Mouse (Mus musculus): ENCODE measurements around the gene Abcb9.
"Not testable (repeated sequence)": the region's sequence is repeated elsewhere in the genome, so short reads cannot be mapped to it uniquely, and the experiment has no call there.

Gene Abcb9

DNA sequence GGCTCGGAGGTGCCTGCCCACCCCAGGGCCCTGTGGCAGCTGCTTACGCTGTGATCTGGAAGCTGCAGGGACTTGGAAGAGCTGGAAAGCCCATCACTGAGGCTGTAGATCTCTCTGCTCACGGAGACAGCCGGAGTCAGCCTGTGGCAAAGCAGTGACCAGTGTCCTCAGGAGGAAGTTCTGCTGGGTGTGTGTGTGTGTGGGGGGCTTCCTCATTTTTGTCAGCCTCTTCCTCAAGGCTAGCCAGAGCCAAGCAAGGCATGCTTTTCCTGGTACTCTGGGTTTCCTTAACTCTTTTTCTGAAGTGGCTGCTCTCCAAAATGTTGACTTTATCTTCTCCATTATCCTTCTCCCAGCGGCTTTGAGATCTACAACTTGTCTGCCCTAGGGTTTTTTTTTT, 35.9 kb downstream of the Abcb9 start:
- no peak for DNase-seq (ENCODE audit: low spot score)

DNA sequence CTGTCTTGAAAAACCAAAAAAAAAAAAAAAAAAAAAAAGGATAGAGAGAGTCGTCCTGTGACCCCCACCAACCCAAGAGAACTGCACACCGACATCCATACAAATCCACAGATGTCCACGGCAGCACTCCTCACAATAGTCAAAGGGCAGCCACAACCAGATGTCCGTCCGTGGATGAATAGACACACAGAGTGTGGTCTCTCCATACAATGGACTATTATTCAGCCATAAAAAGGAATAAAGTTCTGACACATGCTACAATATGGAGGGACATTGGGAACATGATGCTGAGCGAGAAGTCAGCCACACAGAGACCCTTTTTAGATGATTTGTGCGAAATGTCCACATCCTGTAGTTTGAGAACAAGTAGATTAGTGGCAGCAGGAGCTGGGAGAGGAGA, 36.8 kb downstream of the Abcb9 start:
- DNase-seq (ENCODE audit: low spot score): no peak

DNA sequence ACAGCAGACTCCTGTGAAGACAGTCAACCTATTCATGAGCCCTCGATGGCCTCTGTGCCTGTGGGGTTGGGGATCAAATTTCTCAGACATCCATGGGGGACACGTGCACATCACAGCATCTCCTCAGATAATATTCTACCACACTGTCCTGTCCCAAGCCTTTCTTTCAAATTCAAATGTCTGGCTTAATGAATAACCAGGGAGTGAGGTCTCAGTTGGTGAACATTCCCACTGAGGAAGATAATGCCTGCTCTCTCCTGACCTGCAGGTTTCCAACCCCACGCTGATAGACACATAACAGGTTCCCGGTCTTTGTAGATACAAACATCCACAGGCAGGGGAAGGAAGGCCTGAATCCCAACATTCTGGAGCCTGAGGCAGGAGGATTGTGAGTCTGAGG, 38.6 kb downstream of the Abcb9 start:
- DNase-seq (ENCODE audit: low spot score): no peak

DNA sequence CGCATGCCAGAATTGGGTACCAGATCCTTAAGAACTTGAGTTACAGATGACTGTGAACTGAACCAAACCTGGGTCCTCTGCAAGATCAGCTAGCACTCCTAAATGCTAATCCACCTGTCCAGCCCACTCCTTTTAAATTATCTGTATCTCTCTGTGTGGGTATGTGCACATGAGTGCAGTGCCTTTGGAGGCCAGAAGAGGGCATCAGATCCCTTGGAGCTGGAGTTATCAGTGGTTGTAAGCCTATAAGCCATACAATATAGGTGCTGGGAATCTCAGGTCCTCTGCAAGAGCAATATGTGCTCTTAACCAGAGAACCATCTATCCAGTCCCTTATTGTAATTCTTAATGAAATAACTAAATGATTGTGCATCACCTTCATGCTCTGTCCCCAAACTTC, 39.4 kb downstream of the Abcb9 start:
- DNase-seq (ENCODE audit: low spot score): peak; percentile 31

DNA sequence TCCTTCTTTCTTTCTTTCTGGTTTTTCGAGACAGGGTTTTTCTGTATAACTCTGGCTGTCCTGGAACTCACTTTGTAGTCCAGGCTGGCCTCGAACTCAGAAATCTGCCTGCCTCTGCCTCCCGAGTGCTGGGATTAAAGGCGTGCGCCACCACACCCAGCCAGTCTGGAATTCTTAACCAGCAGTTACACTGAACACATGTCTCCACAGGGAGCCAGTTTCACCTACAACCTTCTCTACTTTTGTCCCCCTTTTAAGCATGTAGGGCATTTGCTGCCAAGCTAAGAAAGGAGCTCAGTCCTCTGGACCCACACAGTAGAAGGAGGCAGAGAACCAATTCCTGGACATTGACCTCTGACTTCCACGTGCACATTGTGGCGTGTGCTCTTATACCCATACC, 43.0 kb downstream of the Abcb9 start:
- DNase-seq (ENCODE audit: low spot score): not testable (repeated sequence)

DNA sequence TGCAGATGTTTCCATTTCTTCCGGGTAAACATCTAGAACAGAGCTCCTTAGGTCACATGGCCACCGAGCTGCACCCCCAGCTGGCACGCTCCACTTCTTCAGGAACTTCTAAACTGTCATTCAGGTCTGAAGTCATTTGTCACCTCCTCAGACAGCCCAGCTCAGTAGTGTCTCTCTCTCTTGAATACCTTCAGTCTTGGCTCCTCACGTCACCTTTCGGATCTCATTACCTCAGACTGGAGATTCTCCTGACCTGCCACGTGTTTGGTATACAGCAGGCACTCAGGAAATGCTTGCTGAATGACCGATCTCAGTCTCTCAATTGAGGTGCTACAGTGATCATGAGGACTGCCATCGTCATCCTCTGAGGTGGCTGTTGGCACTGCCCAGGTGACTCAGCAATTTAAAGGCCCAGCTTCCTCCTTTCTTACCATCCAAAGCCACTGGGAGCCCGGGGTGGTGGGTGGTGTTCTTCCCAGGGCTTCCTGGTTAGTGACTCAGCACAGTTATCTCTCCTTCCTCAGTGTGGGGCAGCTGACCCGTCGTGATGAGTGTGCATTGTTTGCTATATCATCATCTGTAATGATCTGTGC, 43.6 kb downstream of the Abcb9 start:
- peak; percentile 54 for DNase-seq (ENCODE audit: low spot score)

DNA sequence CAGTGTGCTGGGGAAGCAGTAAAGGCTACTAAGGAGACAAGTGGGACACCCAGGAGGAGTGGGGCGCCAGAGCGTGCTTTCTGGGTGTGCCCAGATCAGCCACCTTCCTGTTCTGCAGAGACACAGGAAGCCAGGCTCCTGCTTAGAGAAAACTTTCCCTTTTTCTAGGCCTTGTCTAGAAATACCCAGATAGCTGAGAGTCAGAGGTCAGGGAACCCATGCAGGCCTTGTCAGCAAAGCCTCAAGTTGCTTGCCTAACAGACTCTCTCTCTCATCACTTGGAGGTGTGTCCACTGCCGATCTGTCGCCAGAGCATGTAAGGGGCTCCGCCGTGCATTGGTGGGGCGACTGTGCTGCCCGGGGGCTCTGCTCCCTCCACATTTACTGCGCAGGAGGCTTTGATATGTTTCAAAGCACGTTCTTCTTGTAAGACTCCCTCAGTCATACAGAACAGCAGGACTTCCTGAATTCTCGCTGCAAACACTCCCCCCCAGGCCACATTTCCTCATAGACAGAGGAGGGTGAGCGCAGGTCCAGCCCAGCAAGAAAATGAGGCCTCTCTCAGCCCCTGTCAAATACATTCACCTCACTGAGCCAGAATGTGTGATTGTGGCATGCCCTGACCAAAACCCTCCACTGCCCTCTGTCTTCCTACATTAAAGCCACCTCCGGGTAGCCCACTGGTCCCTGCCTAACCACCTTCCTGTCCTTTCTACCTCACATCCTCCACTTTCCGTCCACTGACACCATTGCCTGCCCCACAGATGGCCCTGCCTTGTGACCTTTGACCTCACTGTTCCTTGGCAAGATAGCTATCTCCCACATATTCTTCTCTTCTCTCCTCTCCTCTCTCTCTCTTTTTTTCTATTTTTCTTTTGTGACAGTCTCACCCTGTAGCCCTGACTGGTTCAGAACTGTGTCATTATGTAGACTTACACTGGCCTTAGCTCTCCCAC, 45.2 kb downstream of the Abcb9 start:
- peak; percentile 62 for DNase-seq (ENCODE audit: low spot score)

DNA sequence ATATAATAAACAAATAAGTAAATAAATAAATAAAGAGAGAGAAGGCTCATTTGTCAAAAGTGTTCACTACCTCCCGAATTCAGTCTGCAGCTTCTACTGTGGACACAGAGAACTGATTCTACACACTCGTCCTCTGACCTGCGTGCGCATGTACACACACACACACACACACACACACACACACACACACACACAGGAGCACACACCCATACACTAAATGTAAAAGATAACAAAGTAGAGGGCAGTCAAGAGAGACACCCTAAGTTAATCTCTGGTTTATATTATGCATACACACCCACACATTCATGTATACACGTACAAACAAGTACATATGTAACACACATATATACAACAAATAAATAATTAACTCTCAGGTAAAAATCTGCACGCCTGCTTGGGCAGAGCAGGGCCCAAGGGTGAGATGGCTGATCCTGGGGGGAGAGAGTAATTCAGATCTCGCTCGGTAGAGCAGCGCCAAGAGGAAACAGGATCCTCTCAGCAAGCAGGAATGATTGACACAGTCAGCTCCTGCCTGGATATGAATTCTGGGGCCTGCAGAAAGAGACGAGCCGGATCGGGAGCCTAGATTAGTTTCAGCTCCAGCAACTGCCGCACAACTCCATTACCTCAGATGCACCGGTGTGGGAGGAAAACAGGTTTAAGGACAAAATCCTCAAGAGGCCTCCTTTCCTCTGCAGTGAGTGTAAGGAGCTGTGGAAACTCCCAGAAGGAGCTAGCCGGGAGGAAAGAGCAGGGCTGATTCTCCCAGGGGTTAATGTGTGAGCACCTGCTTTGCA, 46.2 kb downstream of the Abcb9 start:
- no peak for DNase-seq (ENCODE audit: low spot score)

DNA sequence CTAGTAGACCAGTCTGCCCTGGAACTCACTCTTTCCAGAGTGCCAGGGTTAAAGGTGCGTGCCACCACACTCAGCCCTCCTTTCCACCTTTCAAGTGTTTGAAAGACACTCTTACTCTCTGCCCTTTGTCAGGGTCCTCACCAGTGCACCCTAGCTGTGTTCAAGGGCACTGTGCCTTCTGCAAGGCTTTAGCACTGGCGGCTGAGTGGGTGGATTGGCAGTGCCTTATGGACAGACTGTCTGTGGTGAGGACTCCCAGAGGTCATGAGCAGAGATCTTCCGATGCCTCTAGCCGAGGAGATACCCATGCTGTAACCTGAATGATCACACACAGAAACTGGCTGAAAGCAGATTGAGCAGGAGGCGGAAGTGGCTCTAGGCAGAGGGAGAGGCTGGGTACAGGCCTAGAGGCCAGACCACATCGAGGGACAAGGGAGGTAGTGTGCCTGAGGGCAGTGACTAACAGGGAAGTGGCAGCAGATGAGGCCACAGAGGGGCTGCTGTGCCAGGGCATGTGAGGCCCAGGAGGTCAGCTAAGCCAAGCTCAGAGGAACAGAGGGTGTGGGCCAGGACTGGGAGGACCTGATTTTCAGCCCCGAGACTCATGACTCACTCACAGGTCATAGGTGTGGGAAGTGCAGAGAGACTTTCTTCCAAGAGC, 48.7 kb downstream of the Abcb9 start:
- DNase-seq (ENCODE audit: low spot score): no peak

DNA sequence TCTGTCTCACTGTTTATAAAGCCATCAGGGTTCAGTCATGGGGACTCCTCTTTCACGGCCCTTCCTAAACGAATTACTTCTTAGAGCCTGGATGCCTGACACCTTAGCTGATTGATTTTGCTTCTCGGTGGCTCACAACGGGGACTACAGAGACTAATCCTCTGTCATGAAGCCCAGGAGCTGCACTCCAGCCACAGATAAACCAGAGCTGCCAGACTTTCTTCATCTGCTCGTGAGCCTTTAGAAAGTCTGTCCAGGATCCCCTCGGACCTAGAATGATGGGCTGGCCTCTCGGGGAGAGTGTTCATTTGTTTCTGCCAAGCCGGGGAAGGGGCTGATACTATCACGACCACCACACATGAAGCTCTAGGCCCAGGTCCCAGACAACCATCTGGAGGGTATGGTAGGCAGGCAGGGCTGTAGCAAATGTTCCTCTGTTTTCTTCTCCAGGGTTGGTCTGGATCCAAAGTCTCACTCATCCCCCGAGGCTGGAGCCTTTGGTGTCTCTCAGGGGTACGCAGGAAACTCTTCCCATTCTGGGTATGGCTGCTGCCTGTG, 50.1 kb downstream of the Abcb9 start:
- no peak for DNase-seq (ENCODE audit: low spot score)

DNA sequence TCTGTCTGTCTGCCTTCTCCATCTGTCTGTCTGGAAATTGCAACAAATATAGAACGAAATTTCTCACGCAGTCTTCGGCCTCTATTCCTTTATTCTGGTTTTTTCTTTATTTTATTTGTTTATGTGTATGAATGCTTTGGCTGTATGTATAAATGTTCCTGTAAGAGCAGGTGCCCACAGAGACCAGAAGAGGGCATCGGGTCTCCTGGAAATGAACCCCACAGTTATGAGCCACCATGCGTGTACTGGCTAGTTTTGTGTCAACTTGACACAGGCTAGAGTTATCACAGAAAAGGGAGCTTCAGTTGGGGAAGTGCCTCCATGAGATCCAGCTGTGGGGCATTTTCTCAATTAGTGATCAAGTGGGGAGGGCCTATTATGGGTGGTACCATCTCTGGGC, 51.6 kb downstream of the Abcb9 start:
- DNase-seq (ENCODE audit: low spot score): no peak

DNA sequence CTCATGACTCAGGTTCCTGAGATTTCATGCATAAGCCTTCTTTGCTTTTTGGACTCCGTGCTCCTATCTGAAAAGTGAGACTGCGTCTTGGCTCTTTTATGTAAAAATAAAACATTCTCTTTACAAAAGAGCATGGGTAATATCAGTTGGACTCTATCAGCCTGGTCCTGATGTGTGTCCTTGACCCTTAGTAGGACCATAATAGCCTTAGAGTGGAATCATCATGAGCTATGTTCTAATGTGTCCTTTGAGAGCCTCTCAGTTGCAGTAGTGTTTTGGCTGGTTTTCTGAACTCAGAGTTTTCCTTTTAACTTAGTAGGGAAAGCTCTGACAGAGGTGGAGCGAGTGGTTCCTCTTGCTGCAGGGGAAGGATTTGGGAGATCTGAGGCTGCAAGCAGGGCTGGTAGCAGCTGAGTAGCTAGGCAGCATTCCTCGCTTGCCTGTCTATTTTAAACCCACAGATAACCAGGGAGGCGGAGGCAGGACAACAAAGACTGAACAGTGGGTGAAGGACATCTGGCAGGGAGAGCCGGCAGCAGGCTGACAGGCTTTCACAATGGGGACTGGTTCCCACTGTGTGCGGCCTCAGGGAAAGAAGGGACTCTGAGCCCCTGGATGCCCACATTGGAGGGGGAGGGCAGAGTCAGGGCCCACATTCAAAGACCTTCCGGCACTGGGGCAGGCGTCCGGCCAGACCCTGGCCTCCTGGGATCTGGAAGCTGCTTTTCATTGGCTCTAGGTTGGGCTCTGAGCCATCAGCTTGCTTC, 52.2 kb downstream of the Abcb9 start:
- no peak for DNase-seq (ENCODE audit: low spot score)

DNA sequence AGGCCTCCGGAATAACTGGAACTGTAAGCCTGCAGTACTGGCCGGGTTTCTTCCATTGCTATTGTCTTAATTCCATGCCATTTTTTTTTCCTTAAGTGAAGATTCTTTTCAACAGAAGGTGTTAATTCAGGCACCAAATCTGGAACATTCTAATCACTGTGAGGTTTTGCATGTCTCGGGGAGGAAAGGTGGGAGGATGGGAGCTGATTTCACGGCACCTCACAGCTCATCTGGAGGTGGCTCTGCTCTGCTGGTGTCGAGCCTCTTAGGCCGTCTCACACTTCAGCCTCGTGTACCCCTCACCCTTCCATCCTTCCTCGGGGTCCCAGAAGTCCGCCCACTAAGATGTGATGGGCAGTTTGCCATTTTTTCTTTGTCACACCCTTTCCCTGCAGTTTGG, 54.5 kb downstream of the Abcb9 start:
- no peak for DNase-seq (ENCODE audit: low spot score)

DNA sequence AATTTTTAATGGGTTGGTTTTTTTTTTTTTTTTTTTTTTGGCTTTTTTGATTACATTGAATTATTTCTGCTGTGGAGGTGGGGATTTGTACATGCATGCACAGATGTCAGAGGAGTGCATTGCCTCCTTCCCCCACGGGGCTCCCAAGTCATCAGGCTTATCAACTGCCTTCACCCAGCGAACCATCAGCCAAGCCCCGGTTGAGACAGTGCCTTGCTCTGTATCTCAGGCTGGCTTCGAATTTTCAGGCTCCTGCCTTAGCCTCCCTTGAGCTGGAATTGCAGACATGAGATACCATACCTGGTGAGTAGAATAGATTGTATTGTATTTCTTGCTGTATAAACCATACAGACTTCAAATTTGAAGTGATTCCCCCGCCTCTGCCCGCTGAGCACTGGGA, 56.0 kb downstream of the Abcb9 start:
- no peak for DNase-seq (ENCODE audit: low spot score)

DNA sequence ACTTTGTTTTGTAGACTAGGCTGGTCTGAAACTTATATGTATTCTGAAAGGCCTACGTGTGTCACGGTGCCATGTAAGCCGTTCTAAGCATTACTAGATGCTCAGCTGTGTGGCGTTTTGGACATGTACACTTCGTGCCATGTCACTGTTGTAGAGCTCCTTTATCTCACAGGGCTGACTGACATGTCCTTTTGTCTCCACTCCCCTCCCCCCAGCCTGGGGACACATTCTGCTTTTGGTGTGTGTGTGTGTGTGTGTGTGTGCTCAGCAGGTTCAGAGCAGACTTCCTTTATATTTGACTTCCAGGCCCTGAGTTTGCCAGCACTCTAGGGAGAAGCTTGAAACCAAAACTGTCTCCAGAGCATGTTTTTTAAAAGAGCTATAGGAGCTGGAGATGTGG, 58.8 kb downstream of the Abcb9 start:
- DNase-seq (ENCODE audit: low spot score): peak; percentile 83

DNA sequence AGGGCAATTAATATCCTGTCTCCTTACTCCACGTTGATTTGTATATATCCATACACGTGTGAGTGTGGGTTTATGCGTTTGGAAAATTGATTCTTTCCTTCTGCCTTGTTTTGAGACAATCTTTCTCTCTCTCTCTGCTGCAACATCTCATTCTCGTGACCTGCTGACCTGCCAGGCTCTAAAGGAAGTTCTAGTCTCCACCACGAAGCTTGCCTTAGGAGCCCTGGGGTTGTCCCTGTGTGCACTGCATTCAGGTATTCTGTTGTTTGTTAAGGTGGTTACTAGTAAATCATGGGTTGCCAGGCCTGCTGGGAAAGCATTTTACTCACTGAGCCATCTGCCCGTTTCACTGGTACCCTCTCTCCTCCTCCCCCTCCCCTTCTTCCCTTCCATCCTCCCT, 59.3 kb downstream of the Abcb9 start:
- DNase-seq (ENCODE audit: low spot score): peak; percentile 80

DNA sequence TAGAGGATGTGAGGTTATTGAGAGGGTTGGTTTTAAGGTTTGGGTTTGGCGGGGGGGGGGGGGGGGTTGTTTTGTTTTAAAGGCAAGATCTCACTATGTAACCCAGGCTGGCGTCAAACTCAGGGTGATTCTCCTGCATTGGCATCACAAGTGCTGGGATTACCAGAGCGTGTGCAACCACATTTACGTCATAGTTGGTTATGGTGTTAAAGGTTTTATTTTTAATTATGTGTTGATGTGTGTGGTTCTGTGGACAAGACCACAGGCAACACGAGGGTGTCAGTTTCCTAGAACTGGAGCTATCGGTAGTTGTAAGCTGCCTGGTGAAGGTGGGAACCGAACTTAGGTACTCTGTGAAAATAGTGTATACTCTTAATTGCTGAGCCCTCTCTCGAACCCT, 59.8 kb downstream of the Abcb9 start:
- DNase-seq (ENCODE audit: low spot score): peak; percentile 94

DNA sequence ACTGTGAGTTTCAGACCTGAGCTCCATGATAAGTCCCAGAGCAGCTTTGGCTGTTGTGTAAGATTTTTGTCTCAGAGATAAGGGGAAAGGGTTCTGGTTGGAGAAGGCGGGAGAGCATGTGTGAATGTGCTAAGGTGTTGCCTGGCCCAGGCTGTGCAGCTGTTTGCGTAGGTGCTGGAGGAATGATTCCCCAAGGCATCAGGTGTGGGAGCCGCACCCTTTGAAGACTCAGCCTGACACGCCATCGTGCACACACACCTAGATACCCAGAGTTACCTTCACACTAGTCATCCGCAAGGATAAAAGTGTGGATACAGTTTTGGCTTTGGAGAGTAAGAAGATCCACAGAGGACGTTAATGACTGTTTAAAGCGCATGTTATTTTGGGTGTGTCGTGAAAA, 60.2 kb downstream of the Abcb9 start:
- peak; percentile 77 for DNase-seq (ENCODE audit: low spot score)

DNA sequence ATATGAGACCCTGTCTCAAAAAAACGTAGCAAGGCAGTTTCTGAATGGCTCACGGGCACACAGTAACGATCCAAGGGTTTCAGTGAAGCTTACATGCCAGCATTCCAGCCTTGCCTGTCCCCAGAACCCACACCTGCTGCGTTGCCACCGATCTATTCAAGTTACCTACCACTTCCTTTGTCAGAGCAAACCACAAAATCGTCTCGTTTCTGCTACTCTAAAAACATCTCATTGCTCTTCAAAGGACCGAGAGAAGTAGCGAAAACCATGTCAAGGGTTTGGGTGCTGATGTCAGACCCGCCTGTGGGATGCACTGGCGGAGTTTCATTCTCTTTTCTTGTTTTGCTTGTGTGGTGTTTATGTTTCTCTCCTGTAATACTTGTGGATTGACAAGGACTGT, 61.1 kb downstream of the Abcb9 start:
- peak; percentile 93 for DNase-seq (ENCODE audit: low spot score)

DNA sequence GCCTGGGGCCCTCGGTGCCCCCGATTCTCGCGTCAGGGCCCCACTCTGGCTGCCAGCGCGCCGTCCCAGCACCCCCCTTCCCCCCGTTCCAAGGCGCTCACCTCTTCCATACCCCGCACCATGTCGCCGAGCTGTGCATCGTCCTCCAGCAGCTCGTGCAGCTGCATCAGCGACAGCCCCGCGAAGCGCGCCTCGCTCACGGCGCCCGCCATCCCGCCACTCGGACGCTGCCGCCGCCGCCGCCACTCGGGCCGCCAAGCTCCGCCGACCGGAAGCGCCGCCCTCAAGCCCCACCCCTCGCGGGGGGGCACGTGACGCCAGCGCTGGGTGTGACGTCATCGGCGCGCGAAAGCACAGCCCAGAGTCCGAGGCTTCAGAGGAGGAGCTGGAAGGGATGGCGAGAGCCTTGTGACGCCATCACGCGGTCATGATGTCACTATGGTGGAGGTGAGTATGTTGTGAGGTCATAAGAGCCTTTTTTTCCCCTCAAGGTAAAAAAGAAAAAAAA, 63.5 kb downstream of the Abcb9 start, which contains the start of gene Vps37b:
TSS of gene Vps37b (minus strand) at position 270 of the 508 bp plus-strand sequence.
- DNase-seq (ENCODE audit: low spot score): peak; percentile 97

All from T-cell, adult 2 months (primary cell).